Mouse (Mus musculus) adrenal gland, postnatal 36 days (tissue): Measurements from ENCODE around the gene Nupl1. TPM values are rescaled to one million over a fixed set of nuclear protein-coding genes. Genes with fewer than 3 reads are reported as not detected.
A peak's percentile ranks its signal among the peaks of the same experiment; 100 is the strongest.

Experiments
- DNase-seq, 2 experiments: peaks; one replicate each; pipeline ENCODE4 v3.0.0; 2021; ENCODE audit warnings: mixed read lengths in 1 of 2
- total RNA-seq, 2 experiments: library from RNA; stranded (reverse); gene quantifications; 2 replicates each; pipeline ENCODE4 v1.2.3; 2021

The Nupl1 gene
- total RNA-seq, 2 experiments from 2014 or later = not detected

GRCm38 (mm10) chr14:60238551-60238950 is 12.7 kb downstream of the Nupl1 start:
- no peak for DNase-seq

GRCm38 (mm10) chr14:60219886-60220285 is 31.3 kb downstream of the Nupl1 start:
- DNase-seq = no peak

GRCm38 (mm10) chr14:60217616-60218015 is 33.6 kb downstream of the Nupl1 start:
- DNase-seq = no peak

GRCm38 (mm10) chr14:60216125-60216524 is 35.1 kb downstream of the Nupl1 start:
- DNase-seq = no peak

GRCm38 (mm10) chr14:60215000-60215399 is 36.2 kb downstream of the Nupl1 start:
- no peak for DNase-seq

GRCm38 (mm10) chr14:60214040-60214439 is 37.2 kb downstream of the Nupl1 start:
- DNase-seq = no peak

- DNase-seq = no peak
Measured at GRCm38 (mm10) chr14:60209166-60209565, 42.1 kb downstream of the Nupl1 start.

GRCm38 (mm10) chr14:60204993-60205392 is 46.2 kb downstream of the Nupl1 start:
- no peak for DNase-seq

- DNase-seq = no peak
Measured at GRCm38 (mm10) chr14:60196884-60197283, 54.3 kb downstream of the Nupl1 start, which contains the start of gene Atp8a2. Gene Atp8a2, minus strand, starts transcription at chr14:60197179.

- DNase-seq = no peak
Measured at GRCm38 (mm10) chr14:60195999-60196398, 55.2 kb downstream of the Nupl1 start.

- DNase-seq = no peak
Measured at GRCm38 (mm10) chr14:60194606-60195005, 56.6 kb downstream of the Nupl1 start.

- DNase-seq = no peak
Measured at GRCm38 (mm10) chr14:60189771-60190170, 61.5 kb downstream of the Nupl1 start.

GRCm38 (mm10) chr14:60188201-60188825 is 62.9 kb downstream of the Nupl1 start:
- DNase-seq = no peak

GRCm38 (mm10) chr14:60181306-60181705 is 69.9 kb downstream of the Nupl1 start:
- DNase-seq = no peak

GRCm38 (mm10) chr14:60178571-60178955 is 72.7 kb downstream of the Nupl1 start:
- no peak for DNase-seq

- no peak for DNase-seq
Measured at GRCm38 (mm10) chr14:60177614-60178570, 73.3 kb downstream of the Nupl1 start.

- DNase-seq = peak; percentile 42 to 65
Measured at GRCm38 (mm10) chr14:60176891-60177613, 74.2 kb downstream of the Nupl1 start.

GRCm38 (mm10) chr14:60176469-60176890 is 74.8 kb downstream of the Nupl1 start:
- no peak for DNase-seq

- DNase-seq = no peak
Measured at GRCm38 (mm10) chr14:60172286-60173055, 78.8 kb downstream of the Nupl1 start.

GRCm38 (mm10) chr14:60170845-60171610 is 80.2 kb downstream of the Nupl1 start:
- DNase-seq = no peak

GRCm38 (mm10) chr14:60163367-60163766 is 87.9 kb downstream of the Nupl1 start:
- DNase-seq = no peak
